Mouse (Mus musculus) embryo, embryonic 11.5 days (tissue): ENCODE results near the gene C1rl.
A peak's percentile ranks its signal among the peaks of the same experiment; 100 is the strongest.
"Not testable (repeated sequence)": the region's sequence is repeated elsewhere in the genome, so short reads cannot be mapped to it uniquely, and the experiment has no call there.

ENCODE experiments used
- DNase-seq: peaks from one replicate; pipeline ENCODE4 v3.0.0-alpha.2; 2012; ENCODE audit warnings: low read depth, low spot score

Gene C1rl

DNA sequence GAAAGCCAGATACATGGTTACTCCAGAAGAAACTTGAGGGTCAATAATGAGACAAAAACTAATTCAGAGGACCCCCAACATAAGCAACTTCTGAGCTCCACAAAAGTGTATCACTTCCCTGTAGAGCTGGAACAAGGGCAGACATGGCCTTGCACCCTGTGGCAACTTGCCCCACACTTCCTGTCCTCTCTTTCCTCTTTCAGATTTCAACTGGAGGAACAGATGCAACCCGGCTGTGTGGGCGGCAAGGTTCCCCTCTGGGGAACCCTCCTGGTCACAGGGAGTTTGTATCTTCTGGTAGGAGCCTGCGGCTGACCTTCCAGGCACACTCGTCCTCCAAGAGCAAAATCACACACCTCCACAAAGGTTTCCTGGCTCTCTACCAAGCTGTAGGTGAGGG lies 12.1 kb downstream of the C1rl start:
- DNase-seq, result no peak

- DNase-seq, result no peak
Observed at GRCm38 (mm10) chr6:124506991-124507390, 14.1 kb downstream of the C1rl start.

DNA sequence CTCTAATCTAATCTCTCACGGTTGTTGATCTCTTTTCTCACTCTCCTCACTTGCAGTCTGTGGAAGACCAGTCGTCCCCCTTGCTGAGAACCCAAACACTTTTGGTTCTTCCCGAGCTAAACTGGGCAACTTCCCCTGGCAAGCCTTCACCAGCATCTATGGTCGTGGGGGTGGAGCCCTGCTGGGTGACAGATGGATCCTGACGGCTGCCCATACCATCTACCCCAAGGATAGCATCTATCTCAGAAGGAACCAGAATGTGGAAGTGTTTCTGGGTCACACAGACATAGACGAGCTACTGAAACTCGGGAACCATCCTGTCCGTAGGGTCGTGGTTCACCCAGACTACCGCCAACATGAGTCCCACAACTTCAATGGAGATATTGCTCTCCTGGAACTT lies 15.4 kb downstream of the C1rl start:
- no peak for DNase-seq

DNA sequence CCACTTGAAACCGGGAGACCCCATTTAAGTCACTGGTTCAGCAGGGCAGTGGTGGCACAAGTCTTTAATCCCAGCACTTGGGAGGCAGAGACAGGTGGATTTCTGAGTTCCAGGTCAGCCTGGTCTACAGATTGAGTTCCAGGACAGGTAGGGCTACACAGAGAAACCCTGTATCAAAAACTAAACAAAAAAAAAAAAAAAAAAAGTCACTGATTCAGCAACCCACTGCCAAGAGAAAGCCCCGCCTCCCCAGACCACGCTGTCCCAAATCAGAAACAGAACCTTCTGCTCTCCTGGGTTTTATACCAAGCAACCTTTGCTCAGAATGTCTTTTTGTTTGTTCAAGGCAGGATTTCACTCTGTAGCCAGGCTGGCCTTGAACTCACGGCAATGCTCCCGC lies 16.3 kb downstream of the C1rl start:
- DNase-seq, result not testable (repeated sequence)

GRCm38 (mm10) chr6:124511936-124512335 lies 19.0 kb downstream of the C1rl start:
- DNase-seq, result no peak

- peak; percentile 24 for DNase-seq
Observed at GRCm38 (mm10) chr6:124512355-124512836, 19.5 kb downstream of the C1rl start, which contains the start of gene C1ra. C1ra (plus strand) TSS chr6:124512405.

GRCm38 (mm10) chr6:124517733-124518132 lies 24.8 kb downstream of the C1rl start:
- DNase-seq, result not testable (repeated sequence)

DNA sequence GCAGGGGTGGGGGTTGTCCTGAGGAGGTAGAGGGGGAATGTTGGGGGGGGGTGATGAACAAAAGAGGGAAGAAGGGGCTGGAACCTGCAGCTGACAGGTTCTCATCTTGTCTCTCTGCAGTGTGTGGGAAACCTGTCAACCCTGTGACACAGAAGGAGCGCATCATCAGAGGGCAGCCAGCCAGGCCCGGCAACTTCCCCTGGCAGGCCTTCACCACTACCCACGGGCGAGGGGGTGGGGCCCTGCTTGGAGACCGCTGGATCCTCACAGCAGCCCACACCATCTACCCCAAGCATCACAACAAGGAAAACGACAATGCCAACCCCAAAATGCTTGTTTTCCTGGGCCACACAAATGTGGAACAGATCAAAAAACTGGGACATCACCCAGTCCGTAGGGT lies 29.2 kb downstream of the C1rl start:
- DNase-seq, result not testable (repeated sequence)

DNA sequence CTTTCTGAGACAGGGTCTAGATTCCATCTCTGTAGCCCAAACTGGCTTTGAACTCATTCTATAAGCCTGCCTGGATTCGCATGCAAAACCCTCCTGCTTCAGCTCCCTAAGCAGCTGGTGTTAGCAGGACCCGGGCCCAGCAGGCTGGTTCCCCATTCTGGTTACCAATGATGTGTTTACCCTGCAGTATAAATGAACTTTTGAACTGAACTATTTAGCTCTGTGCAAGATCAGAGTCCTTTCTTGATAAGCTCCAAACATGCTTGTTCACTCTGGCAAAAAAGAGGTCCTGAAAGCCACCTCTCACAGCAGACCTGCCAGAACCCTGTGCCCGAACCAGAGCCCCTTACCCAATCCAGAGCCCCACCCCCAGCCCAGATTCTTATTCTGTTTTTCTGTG lies 35.0 kb downstream of the C1rl start:
- DNase-seq, result no peak

- no peak for DNase-seq
Observed at GRCm38 (mm10) chr6:124531077-124531476, 38.2 kb downstream of the C1rl start.

GRCm38 (mm10) chr6:124536125-124536829 lies 43.4 kb downstream of the C1rl start:
- DNase-seq, result not testable (repeated sequence)

DNA sequence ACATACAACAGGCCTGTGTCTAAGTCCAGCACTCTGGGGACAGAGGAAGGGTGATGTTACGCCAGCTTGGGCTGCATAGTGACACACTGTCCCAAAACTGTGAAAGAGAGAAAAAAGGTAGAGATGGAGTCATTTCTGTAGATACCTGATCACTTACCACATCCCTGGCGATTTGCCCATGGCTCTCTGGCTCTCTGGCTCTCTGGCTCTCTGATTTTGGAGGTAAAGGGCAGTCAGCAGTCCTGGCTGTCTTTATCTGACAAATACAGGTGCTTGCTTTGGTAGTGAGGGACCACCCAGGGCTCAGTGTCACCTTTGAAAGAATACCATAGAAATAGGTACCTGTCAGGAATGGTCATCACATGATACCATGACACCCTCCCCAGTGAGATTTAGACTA lies 48.3 kb downstream of the C1rl start:
- DNase-seq, result not testable (repeated sequence)

GRCm38 (mm10) chr6:124542284-124542683 lies 49.4 kb downstream of the C1rl start, which contains the start of gene C1s1:
C1s1 (minus strand) TSS chr6:124542359.
- peak; percentile 22 for DNase-seq

- DNase-seq, result no peak
Observed at GRCm38 (mm10) chr6:124544466-124544865, 51.6 kb downstream of the C1rl start.

DNA sequence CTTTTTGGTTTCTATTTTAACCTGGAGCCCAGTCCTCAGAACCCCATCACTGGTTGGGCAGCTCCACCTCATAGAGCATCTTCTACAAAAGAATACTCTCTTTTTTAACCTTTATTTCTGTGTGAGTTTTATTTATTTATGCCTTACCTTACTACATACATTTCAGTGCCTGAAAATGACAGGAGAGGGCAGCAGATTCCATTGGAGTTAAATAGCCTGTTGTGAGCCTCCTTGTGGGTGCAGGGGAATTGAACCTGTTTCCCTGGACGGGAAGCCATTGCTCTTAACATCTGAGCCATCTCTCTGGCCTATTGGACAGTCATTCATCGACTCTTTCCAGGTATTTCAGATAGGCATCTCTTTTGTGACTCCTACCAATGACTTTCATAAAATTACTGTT lies 52.5 kb downstream of the C1rl start:
- no peak for DNase-seq

- not testable (repeated sequence) for DNase-seq
Observed at GRCm38 (mm10) chr6:124547979-124548378, 55.1 kb downstream of the C1rl start.

GRCm38 (mm10) chr6:124549023-124549550 lies 56.2 kb downstream of the C1rl start:
- DNase-seq, result no peak

DNA sequence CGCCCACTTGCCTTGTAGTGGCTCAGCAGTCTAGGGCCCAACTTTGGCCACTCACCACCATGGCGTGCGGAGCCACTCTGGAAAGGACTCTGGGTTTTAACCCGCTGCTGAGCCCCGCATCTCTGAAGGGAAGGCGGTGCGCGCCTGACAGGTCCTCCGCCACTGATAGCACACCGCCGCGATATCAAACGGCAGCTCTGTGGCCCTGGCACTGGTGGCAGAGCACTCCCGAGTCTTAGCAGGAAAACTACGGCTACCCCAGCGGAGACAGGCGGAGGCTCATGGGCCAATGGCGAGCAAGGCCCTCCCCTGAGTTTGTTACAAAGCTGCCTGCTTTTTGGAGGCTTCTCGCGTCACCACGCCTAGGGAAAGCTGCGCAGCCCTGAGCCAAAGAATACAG lies 59.9 kb downstream of the C1rl start:
- no peak for DNase-seq

GRCm38 (mm10) chr6:124555956-124556355 lies 63.0 kb downstream of the C1rl start:
- DNase-seq, result not testable (repeated sequence)
